Mouse (Mus musculus) spleen, adult 2 months (tissue): ENCODE results near the gene Fnbp1l. TPM values are rescaled to one million over a fixed set of nuclear protein-coding genes. Genes with fewer than 3 reads are reported as not detected.
A peak's percentile ranks its signal among the peaks of the same experiment; 100 is the strongest.

ENCODE experiments used
- DNase-seq, 2 experiments: peaks; one replicate each; pipeline versions ENCODE4 v3.0.0 to v3.0.0-alpha.2; 2012 to 2021; ENCODE audit warnings: low spot score in 2 of 2, low read depth in 1 of 2
- H3K27ac ChIP-seq: fragments of 200-500 bp; 2 replicates; pipeline ENCODE4 v1.5.1; 2012; ENCODE audit warnings: low read length, inconsistent platforms; ENCODE audit not compliant: insufficient read depth
- H3K27me3 ChIP-seq: fragments of 200-500 bp; 2 replicates; pipeline ENCODE4 v1.6.1; 2012; ENCODE audit warnings: mild to moderate bottlenecking, moderate library complexity, low read length, inconsistent platforms; ENCODE audit not compliant: control insufficient read depth, insufficient read depth
- H3K36me3 ChIP-seq: fragments of 200-500 bp; 2 replicates; pipeline ENCODE4 v1.6.1; 2012; ENCODE audit warnings: mild to moderate bottlenecking, low read length, inconsistent platforms; ENCODE audit not compliant: control insufficient read depth, insufficient read depth
- H3K4me1 ChIP-seq: fragments of 200-500 bp; 2 replicates; pipeline ENCODE4 v1.6.1; 2011; ENCODE audit warnings: inconsistent platforms; ENCODE audit not compliant: control insufficient read depth, insufficient read depth, insufficient read length
- H3K4me3 ChIP-seq: fragments of 200-500 bp; 2 replicates; pipeline ENCODE4 v1.5.1; 2011; ENCODE audit warnings: mild to moderate bottlenecking, inconsistent platforms; ENCODE audit not compliant: insufficient read depth, insufficient read length; ENCODE audit errors: extremely low read depth
- CTCF ChIP-seq: fragments of 200-500 bp; IDR thresholded peaks from 2 replicates; pipeline ENCODE4 v1.5.1; 2011; ENCODE audit warnings: mild to moderate bottlenecking, inconsistent platforms; ENCODE audit not compliant: insufficient read depth, insufficient read length, insufficient replicate concordance; ENCODE audit errors: extremely low read depth
- POLR2A ChIP-seq: fragments of 200-500 bp; IDR thresholded peaks from 2 replicates; pipeline ENCODE4 v1.6.1; 2011; ENCODE audit warnings: low read depth, low read length, inconsistent platforms
- WGBS: fragments of 180-500 bp; shearing (Covaris S2); methylation state at CpG from one replicate; pipeline ENCODE4 v1.1.7; 2018; 5-methylcytosine and 5-hydroxymethylcytosine counted together
- polyA plus RNA-seq: library from polyadenylated mRNA; depleted of rRNA; stranded (reverse); fragments of >200 nt; gene quantifications from 2 replicates; pipeline ENCODE4 v1.2.3, GENCODE M21; 2012; rRNA removed

The Fnbp1l gene
- 1.1 and 1.3 TPM in 2 replicates for polyA plus RNA-seq

DNA sequence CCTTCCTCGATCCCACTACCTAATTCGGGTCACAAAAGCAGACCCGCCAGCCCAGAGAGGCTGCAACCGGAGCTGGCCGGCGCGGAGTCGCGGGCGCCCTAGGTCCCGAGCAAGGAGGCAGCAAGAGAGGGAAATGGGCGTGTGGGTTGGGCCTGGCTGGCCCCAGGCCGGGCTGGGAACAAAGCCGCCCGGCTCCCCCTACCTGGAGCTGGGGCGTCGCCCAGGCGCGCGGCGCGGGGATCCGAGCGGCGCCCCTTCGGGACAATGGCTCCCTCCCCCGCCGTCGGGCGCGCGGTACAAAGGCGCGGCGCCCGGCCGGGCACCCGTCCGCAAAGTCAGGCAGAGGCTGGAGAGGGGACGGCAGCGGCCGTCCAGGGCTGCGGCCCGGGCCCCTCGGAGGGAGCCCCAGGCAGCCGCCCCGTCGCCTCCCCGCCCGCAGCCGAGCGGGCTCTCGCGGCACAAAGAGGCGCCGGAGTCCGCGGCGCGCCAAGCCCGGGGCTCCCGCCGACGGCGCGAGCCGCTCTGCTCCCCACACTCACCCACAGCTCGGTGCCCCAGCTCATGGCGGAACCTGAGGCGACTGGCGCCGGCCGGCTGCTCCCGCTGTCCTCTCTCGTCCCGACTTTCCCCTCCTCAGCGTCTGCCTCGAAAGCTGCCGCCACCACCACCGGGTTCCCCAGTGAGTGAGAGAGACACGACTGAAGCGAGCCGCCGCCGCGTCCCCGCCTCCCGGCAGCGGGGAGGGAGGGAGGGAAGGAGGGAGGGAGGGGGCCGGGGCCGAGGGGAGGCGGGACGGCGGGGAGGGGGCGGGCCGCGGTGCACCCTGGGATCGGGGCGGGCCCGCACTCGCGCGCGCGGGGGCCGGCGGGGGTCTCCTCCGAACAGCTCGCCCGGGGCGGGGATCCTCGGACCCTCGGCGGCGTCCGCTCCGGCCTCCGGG lies at the start of gene Fnbp1l:
Gene Fnbp1l (minus strand): TSS at position 725 of the 940 bp plus-strand sequence.
- H3K27ac ChIP-seq, result peak within 1 kb of the TSS; percentile 43; the same call in 1 of the 2 replicates
- H3K36me3 ChIP-seq, result no peaks in the 10 kb centered on the region
- H3K4me3 ChIP-seq, result peak within 1 kb of the TSS; percentile 58
- H3K4me1 ChIP-seq, result peaks cover 8% of the 10 kb centered on the region
- WGBS, result 1% methylated on average over 101 of the region's 118 CpGs
- peak in 1 of 2 experiments; percentile 19 for DNase-seq
- TF ChIP-seq POLR2A (no peak), CTCF (no peak)
- H3K27me3 ChIP-seq, result peaks cover 16% of the 10 kb centered on the region

DNA sequence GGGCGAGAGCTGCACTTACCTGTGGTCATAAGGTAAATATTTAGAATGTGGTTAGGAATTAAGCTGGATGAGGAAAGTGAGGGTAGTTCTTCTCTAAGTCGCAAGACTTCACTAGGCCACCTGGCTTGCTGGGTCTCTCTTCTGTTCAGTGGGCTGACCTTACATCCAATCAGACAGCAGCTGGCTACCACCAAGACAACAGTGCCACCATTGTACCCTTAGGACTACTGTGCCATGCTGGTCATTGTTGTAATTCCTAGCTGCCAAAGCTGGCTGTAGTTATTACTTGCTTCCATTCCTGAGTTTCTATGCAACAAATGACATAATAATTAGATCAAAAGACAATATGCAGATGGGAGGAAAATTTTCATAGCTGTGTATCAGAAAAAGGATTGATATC lies 41.3 kb upstream of the Fnbp1l start:
- Histone ChIP-seq H3K4me1 (no peaks in the 10 kb centered on the region), H3K27ac (no peak overlapping the region), H3K36me3 (no peaks in the 10 kb centered on the region), H3K27me3 (no peaks in the 10 kb centered on the region), H3K4me3 (no peak overlapping the region)
- no peak for DNase-seq
- 90% methylated on average over 2 of the region's 2 CpGs for WGBS
- TF ChIP-seq POLR2A, result no peak
- TF ChIP-seq CTCF, result no peak

DNA sequence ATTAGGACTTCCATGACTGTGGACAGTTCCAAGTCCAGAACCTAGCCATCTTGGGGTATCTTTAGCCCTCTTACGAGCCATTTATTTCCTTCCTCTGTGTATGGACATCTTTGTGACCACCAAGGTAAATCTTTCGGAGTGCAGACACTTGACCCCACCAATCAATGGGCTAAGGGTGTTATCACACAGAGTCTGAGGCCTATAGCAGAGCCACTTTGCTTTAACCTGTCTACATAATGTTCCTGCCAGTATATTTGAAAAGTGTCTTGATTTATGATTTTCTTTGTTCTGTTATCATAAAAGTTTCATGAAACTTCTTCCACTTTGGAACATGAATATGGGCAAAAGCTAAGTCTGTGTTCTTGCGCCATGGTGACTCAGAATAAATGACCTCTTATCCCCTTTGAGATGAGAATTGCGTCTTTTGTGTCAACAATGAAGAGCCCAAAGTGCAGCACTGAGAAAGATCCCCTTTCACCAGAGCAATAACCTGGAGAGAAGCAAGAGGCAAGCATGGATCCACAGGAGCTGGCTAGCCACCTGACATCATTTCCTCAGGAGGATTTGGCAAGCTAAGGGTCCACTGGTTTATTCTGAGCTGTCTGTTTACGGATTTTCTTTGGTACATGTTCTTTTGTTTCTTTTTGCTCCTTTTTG lies 39.9 kb upstream of the Fnbp1l start:
- Histone ChIP-seq H3K36me3 (no peaks in the 10 kb centered on the region), H3K4me1 (no peaks in the 10 kb centered on the region), H3K27me3 (no peaks in the 10 kb centered on the region), H3K4me3 (no peak overlapping the region), H3K27ac (no peak overlapping the region)
- no peak for DNase-seq
- TF ChIP-seq CTCF, result no peak
- no peak for TF ChIP-seq POLR2A
- 86% methylated on average over 5 of the region's 5 CpGs for WGBS

DNA sequence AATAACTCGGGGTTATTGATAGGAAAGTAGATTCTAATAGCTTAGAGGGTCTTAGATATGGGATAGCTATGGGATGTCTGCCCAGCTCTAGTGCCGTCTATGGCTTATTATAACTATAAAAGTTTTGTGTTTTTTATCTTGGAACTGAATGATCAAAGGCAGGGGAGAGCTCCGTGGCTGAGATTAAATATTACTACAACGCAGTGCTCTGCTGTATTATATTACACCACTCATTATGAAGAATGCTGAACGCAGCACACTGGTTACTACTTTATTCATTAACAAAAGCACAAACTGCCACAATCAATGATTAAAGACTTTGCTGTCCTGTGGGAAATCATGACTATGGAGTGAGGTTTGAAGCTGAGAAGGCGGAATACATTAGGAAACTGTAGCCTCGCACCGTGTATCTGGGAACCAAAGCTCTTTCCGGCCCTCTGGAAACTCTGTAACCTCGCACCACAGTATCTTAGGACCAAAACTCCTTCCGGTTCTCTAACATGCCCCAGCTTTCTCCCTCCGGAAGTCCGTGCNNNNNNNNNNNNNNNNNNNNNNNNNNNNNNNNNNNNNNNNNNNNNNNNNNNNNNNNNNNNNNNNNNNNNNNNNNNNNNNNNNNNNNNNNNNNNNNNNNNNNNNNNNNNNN lies 27.8 kb upstream of the Fnbp1l start:
- WGBS, result 64% methylated on average over 13 of the region's 13 CpGs
- Histone ChIP-seq H3K4me1 (no peaks in the 10 kb centered on the region), H3K36me3 (no peaks in the 10 kb centered on the region), H3K4me3 (no peak overlapping the region), H3K27me3 (no peaks in the 10 kb centered on the region), H3K27ac (no peak overlapping the region)
- TF ChIP-seq CTCF (no peak), POLR2A (no peak)
- no peak for DNase-seq

DNA sequence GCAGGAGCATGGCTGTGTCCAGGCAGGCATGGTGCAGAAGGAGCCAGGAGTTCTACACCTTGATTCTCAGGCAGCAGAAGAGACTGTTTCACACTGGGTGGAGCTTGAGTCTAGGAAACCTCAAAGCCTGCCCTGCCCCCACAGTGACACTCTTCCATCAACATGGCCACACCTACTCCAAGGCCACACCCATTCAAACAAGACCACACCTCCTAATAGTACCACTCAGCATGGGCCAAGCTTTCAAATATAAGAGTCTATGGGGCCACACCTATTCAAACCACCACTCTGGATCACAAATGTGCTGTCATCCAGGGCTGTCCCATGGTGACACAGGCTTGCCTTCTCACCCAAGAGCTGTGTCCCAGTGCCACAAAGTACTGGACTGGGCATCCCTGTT lies 20.8 kb upstream of the Fnbp1l start:
- no peaks in the 10 kb centered on the region for H3K27me3 ChIP-seq
- no peak overlapping the region for H3K4me3 ChIP-seq
- no peak for DNase-seq
- peaks cover under 1% of the 10 kb centered on the region; the same call in 1 of the 2 replicates for H3K4me1 ChIP-seq
- no peak overlapping the region for H3K27ac ChIP-seq
- H3K36me3 ChIP-seq, result no peaks in the 10 kb centered on the region
- TF ChIP-seq CTCF (no peak), POLR2A (no peak)

DNA sequence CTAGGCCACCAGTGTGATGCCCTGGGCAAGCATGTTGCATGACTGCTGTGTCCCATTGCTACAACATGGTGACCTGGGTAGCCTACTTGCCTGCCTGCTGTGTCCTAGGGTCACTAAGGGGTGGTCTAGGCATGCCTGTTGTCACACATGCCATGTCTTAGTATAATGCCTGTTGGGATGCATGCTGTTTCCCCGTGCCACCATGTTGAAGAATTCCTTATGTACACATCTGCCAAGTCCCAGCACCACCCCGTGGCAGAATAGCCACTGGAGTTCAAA lies 19.6 kb upstream of the Fnbp1l start:
- no peak for TF ChIP-seq CTCF
- TF ChIP-seq POLR2A, result no peak
- Histone ChIP-seq H3K4me1 (peaks cover 2% of the 10 kb centered on the region; the same call in 1 of the 2 replicates), H3K36me3 (no peaks in the 10 kb centered on the region), H3K4me3 (no peak overlapping the region), H3K27ac (no peak overlapping the region), H3K27me3 (no peaks in the 10 kb centered on the region)
- no peak for DNase-seq
- WGBS, result 98% methylated on average over 2 of the region's 2 CpGs
